Mouse (Mus musculus): ENCODE results near the gene Eno1.

The Eno1 gene

DNA sequence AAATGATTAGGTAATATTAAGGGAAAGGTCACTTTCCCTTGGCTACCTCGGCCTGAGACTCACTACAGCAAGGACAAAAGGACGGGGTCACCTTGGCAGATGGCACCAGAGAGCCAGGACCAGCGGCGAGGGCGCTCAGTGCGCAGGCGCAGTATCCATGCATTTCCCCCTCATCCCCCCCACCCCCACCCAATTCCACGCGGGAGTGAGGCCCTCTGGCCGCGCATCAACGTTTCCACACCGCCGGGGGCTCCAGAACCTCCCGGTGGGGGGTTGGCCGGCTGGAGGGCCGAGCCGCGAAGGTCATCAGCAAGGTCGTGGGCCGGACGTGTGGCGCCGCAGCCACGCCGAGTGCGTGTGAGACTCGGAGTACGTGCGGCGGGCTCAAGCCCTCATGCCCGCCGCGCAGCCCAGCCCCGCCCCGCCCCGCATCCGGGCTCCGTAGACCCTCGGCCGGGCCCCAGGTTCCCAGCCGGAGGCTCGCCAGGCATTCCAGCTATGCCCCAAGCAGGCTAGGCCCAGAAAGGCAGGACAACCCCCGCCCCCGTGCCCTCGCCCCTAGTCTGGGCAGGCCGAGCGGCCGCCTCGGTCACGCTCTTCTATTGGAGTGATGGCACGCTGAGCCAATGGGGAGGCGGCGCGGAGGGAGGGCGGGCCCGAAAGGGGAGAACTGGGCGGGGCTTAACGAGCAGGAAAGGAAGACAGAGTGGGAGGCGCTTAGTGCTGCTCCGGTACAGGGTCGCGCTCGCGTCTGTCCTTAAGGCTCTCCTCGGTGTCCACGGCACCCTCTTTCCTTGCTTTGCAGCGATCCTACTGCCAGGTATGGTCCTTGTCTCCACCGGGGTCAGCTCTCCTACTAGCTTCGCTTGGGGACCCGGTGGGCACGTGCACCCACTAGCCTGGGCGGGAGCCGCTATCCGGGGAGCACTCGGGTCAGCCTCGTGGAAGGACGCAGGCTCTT lies at the start of gene Eno1:
Gene Eno1 (plus strand): TSS at position 201 of the 961 bp plus-strand sequence.
- peak; percentile 95 to 98 for DNase-seq (ENCODE audit: low spot score in 2 of 2)

DNA sequence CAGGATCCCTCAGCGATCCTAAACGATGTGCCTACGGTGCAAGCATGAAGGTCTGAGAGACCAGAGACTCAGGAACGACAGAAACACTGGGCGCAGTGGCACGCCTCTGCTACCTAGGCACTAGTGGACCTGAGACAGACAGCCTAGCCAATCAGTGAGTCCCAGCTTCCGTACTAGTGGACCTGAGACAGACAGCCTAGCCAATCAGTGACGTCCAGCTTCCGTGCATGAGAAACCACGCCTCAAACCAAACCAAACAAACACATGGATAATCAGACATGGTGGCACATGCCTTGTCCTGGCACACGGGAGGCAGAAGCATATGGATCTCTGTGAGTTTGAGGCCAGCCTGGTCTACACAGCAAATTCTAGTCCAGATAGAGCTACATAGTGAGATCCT lies 48.3 kb upstream of the Eno1 start:
- no peak for DNase-seq (ENCODE audit: low spot score in 2 of 2)

DNA sequence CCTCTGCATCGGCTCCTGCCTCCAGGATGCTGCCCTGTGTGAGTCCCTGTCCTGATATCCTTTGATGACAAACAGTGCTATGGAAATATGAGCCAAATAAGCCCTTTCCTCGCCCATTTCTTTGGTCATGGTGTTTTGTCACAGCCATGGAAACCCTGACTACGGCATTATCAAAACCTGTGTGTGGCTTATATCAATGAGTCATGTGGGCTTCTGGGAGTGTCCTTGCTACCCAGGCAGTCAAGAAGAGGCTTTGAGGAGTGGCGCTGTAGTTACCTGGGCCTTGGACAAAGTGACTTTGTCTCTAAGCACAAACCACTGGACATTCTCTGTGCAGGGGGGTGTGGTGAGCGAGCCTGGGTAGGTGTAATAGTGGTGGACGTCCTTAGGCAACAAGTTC lies 44.3 kb upstream of the Eno1 start:
- no peak for DNase-seq (ENCODE audit: low spot score in 2 of 2)

DNA sequence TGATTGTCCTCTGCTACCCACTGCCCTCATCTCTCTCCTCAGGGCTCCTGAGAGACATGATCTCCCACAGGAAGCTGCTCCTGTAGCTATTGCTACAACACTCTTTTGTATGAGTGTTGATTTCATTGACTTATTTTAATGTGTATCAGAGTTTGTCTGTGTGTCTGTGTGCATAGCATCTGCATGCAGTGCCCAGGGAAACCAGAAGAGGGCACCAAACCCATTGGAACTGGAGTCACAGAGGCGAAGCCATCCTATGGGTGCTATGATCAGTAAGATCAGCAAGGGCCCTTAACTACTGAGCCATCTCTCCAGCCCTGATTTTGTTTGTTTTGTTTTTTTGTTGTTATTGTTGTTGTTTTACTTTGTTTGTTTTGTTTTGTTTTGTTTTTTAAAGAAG lies 42.6 kb upstream of the Eno1 start:
- peak; percentile 21 to 23 for DNase-seq (ENCODE audit: low spot score in 2 of 2)

DNA sequence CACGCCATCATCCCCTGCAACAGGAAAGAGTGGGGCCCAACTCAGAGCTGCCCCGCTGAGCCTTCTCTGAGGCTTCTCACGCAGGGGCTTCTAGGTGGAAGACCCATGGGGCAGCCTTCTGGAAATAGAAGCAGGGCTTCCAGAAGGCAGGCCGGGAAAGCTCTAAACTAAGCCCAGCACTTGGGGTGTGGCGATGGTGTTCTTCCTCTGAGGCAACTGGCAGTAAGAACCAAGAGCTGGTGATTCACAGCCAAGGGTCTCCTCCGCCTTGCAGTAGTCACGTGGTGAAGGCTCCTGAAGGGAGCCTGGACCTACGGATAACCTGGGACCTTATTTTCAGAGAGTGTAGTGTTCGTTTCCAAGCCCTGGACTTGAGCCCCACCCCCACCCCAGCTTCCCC lies 38.3 kb upstream of the Eno1 start:
- DNase-seq (ENCODE audit: low spot score in 2 of 2), result no peak

DNA sequence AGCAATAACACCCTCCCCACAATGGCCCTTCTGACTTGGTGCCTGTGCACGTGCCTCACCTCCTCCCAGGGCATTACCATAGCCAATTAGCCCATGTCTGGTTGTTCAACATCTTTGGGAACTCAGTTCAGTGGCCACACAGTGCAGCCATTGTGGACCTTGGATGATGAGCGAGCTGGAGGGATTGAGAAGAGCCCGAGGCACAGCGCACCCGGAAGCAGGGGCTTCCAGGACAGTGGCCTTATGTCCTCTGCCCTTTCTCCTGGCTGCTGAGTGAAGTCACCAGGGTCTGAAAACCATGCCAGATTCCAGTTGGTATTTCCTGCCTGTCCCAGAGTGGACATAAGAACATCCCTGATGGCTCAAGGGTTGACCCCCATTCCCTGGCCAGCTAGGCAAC lies 35.3 kb upstream of the Eno1 start, which contains the start of gene Car6:
Gene Car6 (minus strand): TSS at position 101 of the 400 bp plus-strand sequence.
- DNase-seq (ENCODE audit: low spot score in 2 of 2), result no peak

DNA sequence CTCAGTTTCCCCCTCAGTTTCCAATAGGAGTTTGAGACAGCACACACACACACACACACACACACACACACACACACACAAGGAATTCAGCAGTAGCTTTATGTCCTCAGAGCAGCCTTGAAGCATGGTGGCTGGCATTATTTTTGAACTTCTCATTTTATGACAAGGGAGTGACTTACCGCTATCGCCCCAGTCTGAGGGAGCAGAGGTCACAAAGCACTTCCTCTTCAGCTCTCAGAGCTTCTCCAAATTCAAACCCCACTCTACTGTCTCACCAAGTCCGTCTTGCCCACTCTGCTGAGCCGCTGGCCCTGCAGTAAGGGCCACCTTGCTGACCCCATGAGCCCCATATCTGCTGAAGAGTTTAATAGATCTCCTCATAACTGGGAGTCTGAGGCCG lies 33.8 kb upstream of the Eno1 start:
- DNase-seq (ENCODE audit: low spot score in 2 of 2), result no peak

DNA sequence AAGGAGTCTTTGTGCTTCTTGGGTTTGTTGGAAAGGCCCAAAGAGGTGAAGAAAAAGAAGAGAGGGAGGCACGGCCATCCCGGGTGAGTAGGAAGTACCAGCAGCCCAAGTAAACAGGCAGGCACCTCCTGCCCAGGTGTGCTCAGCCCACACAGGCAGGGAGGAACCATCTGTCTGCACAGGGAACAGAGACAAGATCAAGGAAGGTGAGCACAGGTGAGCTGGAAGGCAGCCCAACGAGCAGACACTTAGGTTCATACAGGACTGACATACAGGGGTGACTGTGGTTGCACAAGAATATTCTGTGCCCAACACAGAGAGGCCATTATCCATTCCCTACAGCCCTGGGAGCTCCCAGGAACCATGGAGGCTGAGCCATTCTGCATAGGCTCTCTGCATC lies 31.6 kb upstream of the Eno1 start:
- DNase-seq (ENCODE audit: low spot score in 2 of 2), result no peak

DNA sequence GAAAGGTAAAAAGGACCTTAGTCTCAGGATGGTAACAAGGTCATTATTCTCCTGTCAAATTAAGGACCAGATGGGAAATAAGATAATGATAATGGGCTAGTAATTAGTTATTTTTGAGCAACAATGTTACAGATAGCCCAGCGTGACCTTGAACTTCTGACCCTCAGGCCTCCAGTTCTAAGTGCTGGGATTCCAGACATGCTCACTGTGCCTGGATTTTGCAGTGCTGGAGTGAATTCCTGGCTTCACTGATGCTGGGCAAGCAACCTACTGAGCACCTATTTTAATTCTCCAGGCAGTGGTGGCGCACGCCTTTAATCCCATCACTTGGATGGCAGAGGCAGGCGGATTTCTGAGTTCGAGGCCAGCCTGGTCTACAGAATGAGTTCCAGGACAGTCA lies 26.8 kb upstream of the Eno1 start:
- no peak for DNase-seq (ENCODE audit: low spot score in 2 of 2)

DNA sequence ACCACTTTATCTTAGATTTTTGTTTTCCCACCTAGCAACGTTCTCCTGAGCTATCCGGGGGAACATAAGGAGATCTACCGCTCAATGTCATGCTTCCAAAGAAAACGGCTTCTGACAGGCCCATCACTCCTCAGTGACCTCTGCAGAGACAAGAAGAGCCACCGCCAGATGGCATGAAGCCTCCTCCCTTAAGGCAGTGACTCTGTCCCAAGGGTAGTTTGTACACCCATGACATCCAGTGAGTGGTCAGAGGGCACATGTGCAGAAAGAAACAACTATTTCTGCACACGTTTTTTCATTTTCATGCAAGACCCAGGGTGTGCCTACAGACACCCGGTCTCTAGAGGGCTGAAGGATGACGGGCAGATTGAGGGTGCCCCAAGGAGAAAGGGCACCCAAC lies 26.2 kb upstream of the Eno1 start:
- DNase-seq (ENCODE audit: low spot score in 2 of 2), result no peak

DNA sequence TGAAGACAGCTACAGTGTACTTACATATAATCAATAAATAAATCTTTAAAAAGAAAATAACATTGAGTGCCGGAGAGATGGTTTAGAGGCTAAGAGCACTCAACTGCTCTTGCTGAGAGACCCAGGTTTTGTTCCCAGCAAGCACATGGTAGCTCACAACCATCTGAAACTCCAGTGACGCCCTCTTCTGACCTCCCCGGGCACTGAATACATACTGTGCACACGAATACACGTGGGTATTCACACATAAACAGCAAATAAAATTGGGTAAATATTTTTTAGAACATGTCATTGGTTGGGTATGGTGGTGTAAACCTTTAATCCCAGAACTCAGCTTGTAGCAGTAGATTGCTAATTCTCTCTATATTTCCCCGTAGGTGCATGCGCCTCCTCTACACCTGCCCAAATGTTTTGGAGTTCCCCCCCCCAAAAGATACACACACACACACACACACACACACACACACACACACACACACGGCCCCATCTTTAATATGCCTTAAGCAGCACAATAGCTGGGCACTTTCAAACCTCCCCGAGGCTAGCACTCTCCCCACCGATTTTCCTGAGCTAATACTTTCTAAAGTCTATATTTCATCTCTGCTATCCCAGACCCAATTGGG lies 24.5 kb upstream of the Eno1 start:
- no peak for DNase-seq (ENCODE audit: low spot score in 2 of 2)

DNA sequence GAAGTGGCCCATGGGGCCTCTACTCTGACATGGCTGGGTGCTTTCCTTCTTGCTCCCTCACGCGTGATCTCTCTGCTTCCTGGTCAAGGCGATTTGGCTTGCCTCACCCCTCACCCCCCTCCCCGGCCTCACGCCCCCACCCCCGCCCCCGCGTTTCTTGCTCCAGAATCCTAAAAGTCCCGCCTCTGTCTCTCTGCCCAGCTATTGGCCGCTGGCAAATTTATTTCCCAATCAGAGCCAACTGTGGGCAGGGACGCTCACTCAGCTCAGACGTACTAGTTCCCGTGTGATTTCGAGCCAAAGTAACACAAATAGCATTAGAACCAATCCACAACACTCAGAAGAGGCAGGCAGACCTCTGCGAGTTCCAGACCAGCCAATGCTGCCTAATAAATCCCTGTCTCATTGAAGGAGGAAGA lies 24.0 kb upstream of the Eno1 start:
- no peak for DNase-seq (ENCODE audit: low spot score in 2 of 2)

DNA sequence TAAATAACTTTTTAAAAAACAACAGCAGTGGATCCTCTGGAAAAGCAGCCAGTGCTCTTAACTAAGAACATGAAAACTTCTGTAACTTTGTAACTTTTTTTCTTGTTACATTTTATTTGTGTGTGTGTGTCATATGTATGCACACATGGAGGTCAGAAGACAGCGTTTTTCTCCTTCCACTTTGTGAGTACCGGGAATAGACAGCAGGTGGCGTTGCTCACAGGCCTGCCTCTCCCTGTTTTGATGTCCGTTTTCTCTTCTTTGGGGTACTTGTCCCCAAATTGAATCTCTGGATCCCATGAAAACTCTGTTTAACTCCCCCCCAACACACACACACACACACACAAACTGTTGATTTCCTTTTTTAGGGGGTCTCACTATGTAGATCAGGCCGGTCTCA lies 22.6 kb upstream of the Eno1 start:
- no peak for DNase-seq (ENCODE audit: low spot score in 2 of 2)

DNA sequence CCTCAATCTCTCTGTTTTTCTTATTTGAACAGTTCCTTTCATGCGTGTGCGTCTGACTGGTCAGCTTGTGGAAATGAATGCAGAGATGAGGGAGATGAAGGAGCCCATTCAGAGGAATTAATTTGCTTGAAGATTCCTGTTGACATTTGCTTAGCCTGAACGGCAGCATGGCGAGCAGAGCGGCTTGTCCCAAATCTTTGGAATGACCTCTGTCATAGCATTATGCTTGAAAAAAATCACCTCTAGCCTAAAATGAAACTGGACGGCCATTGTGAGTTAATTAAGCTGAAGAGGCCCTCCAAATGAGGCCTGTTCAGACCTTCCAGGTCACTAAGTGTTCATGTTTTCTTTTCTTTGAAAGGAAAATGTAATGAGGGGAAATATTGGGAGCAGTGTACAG lies 20.1 kb upstream of the Eno1 start:
- no peak for DNase-seq (ENCODE audit: low spot score in 2 of 2)

DNA sequence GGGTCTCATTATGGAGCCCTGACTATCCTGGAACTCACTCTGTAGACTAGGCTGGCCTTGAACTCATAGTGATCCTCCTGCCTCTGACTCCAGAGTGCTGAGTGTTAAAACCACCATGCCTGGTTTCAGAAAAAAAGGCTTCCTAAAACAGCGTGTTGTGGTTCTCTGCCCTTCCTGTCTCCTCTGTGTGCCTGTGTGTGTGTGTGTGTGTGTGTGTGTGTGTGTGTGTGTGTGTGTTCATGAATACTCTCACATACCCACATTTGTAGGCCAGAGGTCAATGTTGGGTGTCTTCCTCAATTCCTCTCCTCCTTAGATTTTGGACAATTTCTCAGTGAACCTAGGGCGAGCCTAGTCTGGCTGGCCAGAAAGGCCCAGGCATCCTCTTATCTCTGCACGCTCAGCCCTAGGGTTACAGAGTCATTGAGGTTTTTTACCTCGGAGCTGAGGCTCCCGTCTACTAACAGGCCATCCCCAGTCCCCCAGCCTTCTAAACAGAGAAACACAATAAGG lies 19.4 kb upstream of the Eno1 start:
- no peak for DNase-seq (ENCODE audit: low spot score in 2 of 2)

DNA sequence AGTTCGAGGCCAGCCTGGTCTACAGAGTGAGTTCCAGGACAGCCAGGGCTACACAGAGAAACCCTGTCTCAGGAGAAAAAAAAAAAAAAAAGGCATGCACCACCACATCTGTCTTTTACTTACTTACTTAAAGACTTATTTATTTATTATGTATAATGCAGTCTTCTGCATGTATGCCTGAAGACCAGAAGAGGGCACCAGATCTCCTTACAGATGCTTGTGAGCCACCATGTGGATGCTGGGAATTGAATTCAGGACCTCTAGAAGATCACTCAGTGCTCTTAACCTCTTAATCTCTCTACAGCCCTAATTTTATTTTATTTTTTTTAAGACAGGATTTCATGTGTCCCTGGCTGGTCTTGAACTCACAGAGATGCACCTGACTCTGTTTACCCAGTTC lies 18.6 kb upstream of the Eno1 start:
- DNase-seq (ENCODE audit: low spot score in 2 of 2), result no peak

DNA sequence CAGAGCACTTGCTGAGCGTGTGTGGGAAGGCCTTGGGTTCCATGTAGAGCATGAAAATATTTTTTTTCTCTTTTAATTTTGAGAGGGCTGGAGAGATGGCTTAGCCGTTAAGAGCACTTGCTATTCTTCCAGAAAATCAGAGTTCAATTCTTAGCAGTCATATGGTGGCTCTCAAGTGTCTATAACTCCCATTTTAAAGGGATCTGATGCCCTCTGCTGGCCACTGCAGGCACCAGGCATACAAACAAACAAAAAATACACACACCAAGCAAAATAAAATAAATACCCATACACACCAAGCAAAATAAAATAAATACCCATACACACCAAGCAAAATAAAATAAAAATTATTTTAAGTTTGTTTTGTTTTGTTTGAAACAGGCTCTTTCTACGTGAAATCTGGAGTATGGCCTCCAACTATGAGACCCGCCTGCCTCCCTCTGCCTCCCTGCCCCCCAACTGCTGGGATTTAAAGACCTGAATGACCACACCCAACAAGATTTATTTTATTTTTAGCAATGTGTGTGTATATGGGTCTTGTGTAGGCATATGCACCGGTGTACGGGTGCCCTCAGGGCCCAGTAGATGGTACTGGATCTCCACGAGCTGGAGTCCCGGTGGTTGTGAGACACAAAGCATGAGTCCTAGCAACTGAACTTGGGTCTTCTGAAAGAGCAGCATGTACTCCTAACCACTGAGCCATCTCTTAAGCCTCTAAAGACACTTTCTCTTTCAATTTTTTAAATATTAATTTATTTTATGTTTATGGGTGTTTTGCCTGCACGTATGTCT lies 16.8 kb upstream of the Eno1 start:
- peak in 1 of 2 experiments; percentile 38 for DNase-seq (ENCODE audit: low spot score in 2 of 2)

DNA sequence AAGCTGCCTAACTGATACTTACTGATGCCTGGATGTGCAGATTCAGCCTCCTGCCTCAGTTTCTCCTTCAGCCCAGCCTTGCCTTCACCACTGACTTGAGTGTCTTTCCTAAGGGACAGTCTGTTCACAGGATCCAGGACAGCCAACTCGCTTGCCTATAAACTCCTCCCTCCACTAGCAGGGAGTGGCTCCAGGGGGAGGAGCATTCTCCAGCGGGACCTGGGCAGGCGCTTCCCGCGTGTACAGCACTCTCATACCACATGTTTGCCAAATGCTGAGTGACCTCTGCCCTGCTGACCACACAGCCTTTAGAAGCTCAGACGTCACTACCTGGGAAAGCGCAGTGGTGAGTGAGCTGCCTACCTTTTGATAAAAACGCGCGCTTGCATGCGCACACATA lies 15.9 kb upstream of the Eno1 start:
- no peak for DNase-seq (ENCODE audit: low spot score in 2 of 2)

DNA sequence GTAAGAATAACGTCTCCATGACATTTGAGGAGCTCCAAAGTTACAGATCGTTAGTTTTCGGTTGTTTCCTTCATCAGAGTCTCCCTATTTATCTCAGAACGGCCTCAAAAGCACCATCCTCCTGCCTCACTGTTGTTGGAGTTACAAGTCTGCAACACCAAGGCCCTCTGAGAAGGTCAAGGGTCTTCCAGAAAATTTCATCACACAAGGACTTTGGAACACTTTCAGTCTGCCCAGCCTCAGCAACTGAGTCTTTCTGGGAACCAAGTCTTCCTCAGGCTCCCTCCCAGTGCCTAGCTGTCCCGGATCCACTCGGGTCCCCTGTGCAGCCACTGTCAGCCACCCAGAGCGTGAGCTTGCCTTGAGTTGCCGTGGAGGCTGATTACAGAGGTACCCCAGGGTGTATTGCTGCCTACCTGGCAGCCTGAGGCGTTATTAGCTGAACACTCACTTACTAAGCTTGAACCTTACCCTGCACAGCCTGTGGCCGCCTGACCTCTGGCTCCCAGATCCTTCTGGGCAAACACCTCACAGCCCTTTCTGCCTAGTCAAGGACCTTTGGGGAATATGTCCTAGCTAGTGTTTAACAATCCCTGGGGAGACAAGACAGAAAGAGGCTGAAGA lies 15.4 kb upstream of the Eno1 start:
- DNase-seq (ENCODE audit: low spot score in 2 of 2), result no peak

DNA sequence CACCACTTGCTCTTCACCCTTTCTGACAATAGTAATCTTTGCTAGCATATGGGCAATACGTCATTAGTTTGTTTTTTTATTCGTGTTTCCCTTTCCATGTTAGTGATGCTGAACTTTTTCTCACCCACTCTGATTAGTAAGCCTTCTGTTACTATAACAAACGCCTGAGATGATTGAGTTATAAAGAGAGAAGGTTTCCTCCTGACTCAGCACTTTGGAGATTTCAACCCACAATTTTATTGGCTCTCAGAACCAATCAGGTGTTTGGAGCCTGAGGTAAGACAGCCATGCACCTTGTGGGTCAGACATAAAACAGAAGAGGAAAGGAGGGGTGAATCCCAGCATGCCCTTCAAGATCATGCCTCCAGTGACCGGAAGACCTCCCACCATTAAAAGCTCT lies 12.7 kb upstream of the Eno1 start:
- no peak for DNase-seq (ENCODE audit: low spot score in 2 of 2)

DNA sequence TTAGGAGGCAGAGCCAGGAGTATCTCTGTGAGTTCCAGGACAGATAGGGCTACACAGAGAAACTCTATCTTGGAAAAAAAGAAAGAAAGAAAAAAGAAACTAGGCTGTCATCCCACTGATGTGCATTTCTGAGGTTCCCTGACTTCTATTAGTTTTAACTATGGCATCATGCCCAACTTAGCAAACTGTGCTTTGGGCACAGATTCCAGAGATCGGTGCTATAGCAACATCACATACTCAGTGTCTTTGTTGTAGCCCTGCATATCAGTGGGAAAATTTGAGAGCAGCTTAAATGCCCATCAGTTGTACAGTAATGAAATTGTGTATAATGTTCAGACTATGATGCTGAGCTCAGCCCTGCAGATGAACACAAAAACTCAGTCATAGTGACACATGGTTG lies 10.8 kb upstream of the Eno1 start:
- DNase-seq (ENCODE audit: low spot score in 2 of 2), result no peak
